Comparison of ENCODE assay signal across 20 mouse cellular contexts in genomic region chr14:26595167-26595566, GRCm38 (mm10). TPM values are rescaled to one million over a fixed set of nuclear protein-coding genes. Genes with fewer than 3 reads are reported as not detected.
DNase-seq lines count a peak whose midpoint lies in the region; ATAC-seq and TF ChIP-seq lines count a peak whose summit lies in the region.
"Had no signal": no experiment of that assay in that cellular context is flagged by ENCODE, and none has a peak within 500 bp of the region (broad histone marks: within the 10 kb centered on the region; RNA-seq: fewer than 3 reads in every experiment).

No protein-coding gene starts in this region.

- no peaks in the 10 kb centered on the region for H3K9me3 ChIP-seq in ES-E14 (ENCODE audit: control insufficient read depth, insufficient read depth, low read depth, low read length)
- H3K9me3 ChIP-seq in liver, embryonic 16.5 days (replicated peaks; ENCODE audit: control insufficient read depth, low read length) = no peaks in the 10 kb centered on the region
- H3K9me3 ChIP-seq in midbrain, embryonic 11.5 days (ENCODE audit: control insufficient read depth, low read length) = no peaks in the 10 kb centered on the region
- H3K9me3 ChIP-seq: heart, embryonic 15.5 days; midbrain, embryonic 13.5 days; neural tube, embryonic 13.5 days had no signal

- in situ Hi-C loops in ES-E14 (cut with MboI; ENCODE audit: low sequenced_read_pairs in 2 of 2, unreplicated experiment in 2 of 2) = loop anchor here in 1 of 2 experiments (10.0 kb wide), 1 partner anchor 60 kb away; the partner anchor contains the start of gene Slmap

- no peaks in the 10 kb centered on the region for H3K27me3 ChIP-seq in liver, embryonic 16.5 days (ENCODE audit: control insufficient read depth, insufficient read depth, low read depth, low read length)
- H3K27me3 ChIP-seq in midbrain, embryonic 11.5 days (ENCODE audit: control insufficient read depth, insufficient read depth, low read length) = no peaks in the 10 kb centered on the region
- H3K27me3 ChIP-seq: forebrain, embryonic 13.5 days; heart, embryonic 15.5 days; midbrain, embryonic 13.5 days; neural tube, embryonic 13.5 days; Patski had no signal

- no peak overlapping the region for H3K4me3 ChIP-seq in ES-E14 (ENCODE audit: insufficient read depth in 1 of 2, low read depth in 1 of 2, low read length in 2 of 2, poor library complexity in 1 of 2, severe bottlenecking in 1 of 2)
- H3K4me3 ChIP-seq in liver, embryonic 16.5 days (ENCODE audit: low read depth, low read length) = no peak overlapping the region
- no peak overlapping the region for H3K4me3 ChIP-seq in midbrain, embryonic 11.5 days (ENCODE audit: low read depth, low read length)
- H3K4me3 ChIP-seq: forebrain, embryonic 13.5 days; heart, adult 2 months; heart, embryonic 15.5 days; hindbrain, embryonic 10.5 days; midbrain, embryonic 13.5 days; neural tube, embryonic 13.5 days had no signal

- H3K36me3 ChIP-seq in ES-E14 (ENCODE audit: control insufficient read depth, insufficient read depth, low read length, poor library complexity, severe bottlenecking) = no peaks in the 10 kb centered on the region
- peaks cover 8% of the 10 kb centered on the region for H3K36me3 ChIP-seq in liver, embryonic 16.5 days (ENCODE audit: control insufficient read depth, insufficient read depth)
- H3K36me3 ChIP-seq in midbrain, embryonic 11.5 days (ENCODE audit: control insufficient read depth, insufficient read depth, low read length) = peaks cover 4% of the 10 kb centered on the region; the same call in 1 of the 2 replicates

- 35% methylated on average over 7 of the region's 7 CpGs for WGBS in liver, embryonic 16.5 days (ENCODE audit: insufficient replicate concordance)
- 95% methylated on average over 7 of the region's 7 CpGs for WGBS in midbrain, embryonic 11.5 days

- DNase-seq in ES-E14 (ENCODE audit: low read depth, low spot score) (no peak), MEL-GATA-1-ER (ENCODE audit: extremely low read depth, low read depth) (peak; percentile 52), liver (peak; percentile 71)
- DNase-seq in thymus, adult 18-20 months = no peak
- DNase-seq in midbrain, embryonic 11.5 days (ENCODE audit: low spot score, missing footprints) = no peak
- no peak for DNase-seq in thymus, postnatal 10 days (ENCODE audit: low spot score in 2 of 2)
- DNase-seq: B cell, adult 2 months; cerebellum, adult 18-20 months; cerebellum, postnatal 25 days; heart, adult 2 months; lung, embryonic 14.5 days; lung, postnatal 36 days had no signal

- peak; percentile 78 for ATAC-seq in liver, embryonic 16.5 days (ENCODE audit: low read depth)
- ATAC-seq in midbrain, embryonic 11.5 days (ENCODE audit: low FRiP score) = no peak
- ATAC-seq: activated CD4-positive, CD25-positive, alpha-beta regulatory T cell, adult 4 months; forebrain, embryonic 13.5 days; midbrain, embryonic 13.5 days; Patski had no signal

- peak overlapping the region; percentile 38; the same call in 1 of the 2 replicates for H3K9ac ChIP-seq in ES-E14 (ENCODE audit: insufficient read depth, low read depth, low read length, poor library complexity, severe bottlenecking)
- no peak overlapping the region for H3K9ac ChIP-seq in liver, embryonic 16.5 days (ENCODE audit: low read depth, low read length)
- no peak overlapping the region for H3K9ac ChIP-seq in midbrain, embryonic 11.5 days (ENCODE audit: low read length)
- H3K9ac ChIP-seq: forebrain, embryonic 13.5 days; heart, embryonic 15.5 days; lung, embryonic 14.5 days; midbrain, embryonic 13.5 days; neural tube, embryonic 13.5 days had no signal

- peak overlapping the region; percentile 44; the same call in 1 of the 2 replicates for H3K4me2 ChIP-seq in liver, embryonic 16.5 days (ENCODE audit: low read depth, low read length)
- no peak overlapping the region for H3K4me2 ChIP-seq in midbrain, embryonic 11.5 days
- H3K4me2 ChIP-seq: forebrain, embryonic 13.5 days; heart, embryonic 15.5 days; lung, embryonic 14.5 days; midbrain, embryonic 13.5 days; neural tube, embryonic 13.5 days had no signal

- H3K4me1 ChIP-seq in ES-E14 (ENCODE audit: control insufficient read depth in 2 of 2, insufficient read depth in 2 of 2, low read length in 2 of 2, poor library complexity in 1 of 2) = no peaks in the 10 kb centered on the region
- peaks cover 26% of the 10 kb centered on the region for H3K4me1 ChIP-seq in liver, embryonic 16.5 days (ENCODE audit: control insufficient read depth, low read depth, low read length)
- H3K4me1 ChIP-seq in midbrain, embryonic 11.5 days (ENCODE audit: control insufficient read depth, insufficient read depth, low read length) = no peaks in the 10 kb centered on the region
- H3K4me1 ChIP-seq: forebrain, embryonic 13.5 days; hindbrain, embryonic 10.5 days; midbrain, embryonic 13.5 days; neural tube, embryonic 13.5 days had no signal

- H3K27ac ChIP-seq in ES-E14 (ENCODE audit: insufficient read depth, low read depth, low read length, poor library complexity, severe bottlenecking) = no peak overlapping the region
- H3K27ac ChIP-seq in liver, embryonic 16.5 days (ENCODE audit: low read length) = peak overlapping the region; percentile 78
- H3K27ac ChIP-seq in midbrain, embryonic 11.5 days (ENCODE audit: low read depth, low read length) = no peak overlapping the region
- H3K27ac ChIP-seq: forebrain, embryonic 13.5 days; heart, adult 2 months; heart, embryonic 15.5 days; hindbrain, embryonic 10.5 days; midbrain, embryonic 13.5 days; neural tube, embryonic 13.5 days had no signal

TF ChIP-seq in ES-E14, 5 proteins besides CTCF, POLR2A, EP300 and RAD21:
- TF ChIP-seq MAFK (IDR thresholded peaks at IDR 0.05; ENCODE audit: insufficient read depth, low read depth, low read length) = no peak; the same call in 1 of the 2 replicates
- no peak for TF ChIP-seq ZC3H11A (IDR thresholded peaks at IDR 0.05; ENCODE audit: borderline replicate concordance, low read depth, low read length)
- no peak for TF ChIP-seq HCFC1 (IDR thresholded peaks at IDR 0.05; ENCODE audit: borderline replicate concordance, insufficient read depth, low read length)

RNA-seq across cellular contexts. Expression of gene Dennd6a, which starts 21.5 kb away (rescaled TPM):
- 19.9 and 22.4 TPM in 2 replicates for total RNA-seq in ES-E14 (2012; rRNA removed)
- polyA plus RNA-seq in liver, embryonic 16.5 days (2015; fragmentation: Nextera tagmentation; extraction: Ambion mirVana) = 8.9 and 9.2 TPM in 2 replicates
- 37.9 and 39.7 TPM in 2 replicates for polyA plus RNA-seq in midbrain, embryonic 11.5 days (2014; fragmentation: Nextera tagmentation; extraction: Ambion mirVana)

RNA-seq across cellular contexts. Expression of gene Arf4, which starts 42.7 kb away (rescaled TPM):
- 51.1 and 80.5 TPM in 2 replicates for total RNA-seq in ES-E14 (2012; rRNA removed)
- 154 and 161 TPM in 2 replicates for polyA plus RNA-seq in liver, embryonic 16.5 days (2015; fragmentation: Nextera tagmentation; extraction: Ambion mirVana)
- polyA plus RNA-seq in midbrain, embryonic 11.5 days (2014; fragmentation: Nextera tagmentation; extraction: Ambion mirVana) = 586 and 633 TPM in 2 replicates

Comparison
In these comparisons a context has a peak if more than half of its experiments do, and no peak if none do; other contexts are left out.
1. DNase-seq: peak in MEL-GATA-1-ER (single experiment) and liver (single experiment); none in ES-E14 (single experiment), thymus, adult 18-20 months (0 of 2), midbrain, embryonic 11.5 days (single experiment) and thymus, postnatal 10 days (0 of 2).